Comparison of ENCODE assay signal across 14 mouse cellular contexts in genomic region chr2:180530130-180530529, GRCm38 (mm10). TPM values are rescaled to one million over a fixed set of nuclear protein-coding genes. Genes with fewer than 3 reads are reported as not detected.
DNase-seq lines count a peak whose midpoint lies in the region; ATAC-seq and TF ChIP-seq lines count a peak whose summit lies in the region.
"Had no signal": no experiment of that assay in that cellular context is flagged by ENCODE, and none has a peak within 500 bp of the region (broad histone marks: within the 10 kb centered on the region; RNA-seq: fewer than 3 reads in every experiment).

No protein-coding gene starts in this region.

- no peaks in the 10 kb centered on the region for H3K9me3 ChIP-seq in kidney, postnatal 0 days (replicated peaks; ENCODE audit: low read length)
- 0 out of 2 replicates have a peak, but pooled peaks cover 3% of the 10 kb centered on the region for H3K9me3 ChIP-seq in E14TG2a.4 (ENCODE audit: low read length)
- no peaks in the 10 kb centered on the region for H3K9me3 ChIP-seq in forebrain, embryonic 14.5 days (replicated peaks; ENCODE audit: control insufficient read depth, low read length)
- H3K9me3 ChIP-seq: embryonic facial prominence, embryonic 12.5 days; liver, embryonic 15.5 days had no signal

- H3K36me3 ChIP-seq in kidney, postnatal 0 days (ENCODE audit: insufficient read depth, low read length), result no peaks in the 10 kb centered on the region
- no peaks in the 10 kb centered on the region for H3K36me3 ChIP-seq in E14TG2a.4 (ENCODE audit: insufficient read depth, low read length)
- no peaks in the 10 kb centered on the region for H3K36me3 ChIP-seq in forebrain, embryonic 14.5 days (ENCODE audit: control insufficient read depth, insufficient read depth, low read length)
- H3K36me3 ChIP-seq: embryonic facial prominence, embryonic 12.5 days; liver, embryonic 15.5 days had no signal

- no peak overlapping the region; the same call in 1 of the 2 replicates for H3K4me2 ChIP-seq in kidney, postnatal 0 days (ENCODE audit: low read length)
- H3K4me2 ChIP-seq in forebrain, embryonic 14.5 days (ENCODE audit: low read length), result peak overlapping the region; percentile 32
- H3K4me2 ChIP-seq: embryonic facial prominence, embryonic 12.5 days; liver, embryonic 15.5 days had no signal

- H3K27me3 ChIP-seq in kidney, postnatal 0 days (ENCODE audit: insufficient read depth, low read length), result no peaks in the 10 kb centered on the region
- peaks cover 64% of the 10 kb centered on the region for H3K27me3 ChIP-seq in E14TG2a.4 (ENCODE audit: insufficient read depth, low read length)
- 0 out of 2 replicates have a peak, but pooled peaks cover 2% of the 10 kb centered on the region for H3K27me3 ChIP-seq in forebrain, embryonic 14.5 days (replicated peaks; ENCODE audit: control insufficient read depth, insufficient read depth, low read length)

- H3K4me3 ChIP-seq in kidney, postnatal 0 days (replicated peaks; ENCODE audit: low read depth, low read length), result no peak overlapping the region
- H3K4me3 ChIP-seq in E14TG2a.4 (replicated peaks; ENCODE audit: low read length), result 0 out of 2 replicates have a peak overlapping the region, but pooled peaks have one; percentile 20
- no peak overlapping the region for H3K4me3 ChIP-seq in forebrain, embryonic 14.5 days (ENCODE audit: low read depth, low read length)
- H3K4me3 ChIP-seq: embryonic facial prominence, embryonic 12.5 days; liver, embryonic 15.5 days had no signal

- H3K4me1 ChIP-seq in kidney, postnatal 0 days (replicated peaks; ENCODE audit: insufficient read depth, low read length), result peaks cover 6% of the 10 kb centered on the region; the same call in 1 of the 2 replicates
- peaks cover 19% of the 10 kb centered on the region for H3K4me1 ChIP-seq in E14TG2a.4 (replicated peaks; ENCODE audit: low read depth, low read length)
- H3K4me1 ChIP-seq in forebrain, embryonic 14.5 days (ENCODE audit: control insufficient read depth, insufficient read depth, low read length), result peaks cover 44% of the 10 kb centered on the region
- H3K4me1 ChIP-seq: embryonic facial prominence, embryonic 12.5 days; liver, embryonic 15.5 days had no signal

- no peak for TF ChIP-seq CTCF in kidney, postnatal 0 days (IDR thresholded peaks at IDR 0.05; ENCODE audit: low read depth)
- TF ChIP-seq CTCF in E14TG2a.4 (conservative IDR thresholded peaks at IDR 0.05; ENCODE audit: low read length), result no peak

- peak; percentile 13 for DNase-seq in cerebellum, adult 9-10 months
- DNase-seq in cerebellum, adult 8-10 months, result no peak
- peak; percentile 51 for DNase-seq in kidney, postnatal 0 days (ENCODE audit: low spot score)
- no peak for DNase-seq in kidney, postnatal 14 days
- peak; percentile 50 for DNase-seq in forebrain, embryonic 14.5 days (ENCODE audit: low spot score)
- DNase-seq in thymus, postnatal 0 days (ENCODE audit: low spot score), result no peak
- no peak for DNase-seq in spleen, adult 12 weeks (ENCODE audit: low spot score)
- DNase-seq: B cell, adult 2 months; gastrocnemius, postnatal 10 days; kidney, postnatal 36 days had no signal

- H3K9ac ChIP-seq in kidney, postnatal 0 days (ENCODE audit: low read depth, low read length), result no peak overlapping the region
- H3K9ac ChIP-seq in forebrain, embryonic 14.5 days (ENCODE audit: low read length), result peak overlapping the region; percentile 17; the same call in 1 of the 2 replicates
- H3K9ac ChIP-seq: embryonic facial prominence, embryonic 12.5 days; liver, embryonic 15.5 days had no signal

- H3K27ac ChIP-seq in kidney, postnatal 0 days, result no peak overlapping the region
- peak overlapping the region; percentile 78 for H3K27ac ChIP-seq in forebrain, embryonic 14.5 days (ENCODE audit: low read depth, low read length)
- H3K27ac ChIP-seq: embryonic facial prominence, embryonic 12.5 days; liver, embryonic 15.5 days had no signal

- 0 out of 2 replicates have a peak, but pooled peaks have one; percentile 38 for ATAC-seq in kidney, postnatal 0 days (replicated peaks; ENCODE audit: low FRiP score, low read depth)
- ATAC-seq in forebrain, embryonic 14.5 days, result peak; percentile 60
- ATAC-seq: Patski had no signal

- 21% methylated on average over 7 of the region's 7 CpGs for WGBS in kidney, postnatal 0 days
- WGBS in forebrain, embryonic 14.5 days, result 5% methylated on average over 7 of the region's 7 CpGs

RNA-seq across cellular contexts. Expression of gene Ntsr1, which starts 30.4 kb away (rescaled TPM):
- 4.4 and 4.9 TPM in 2 replicates for polyA plus RNA-seq in kidney, postnatal 0 days (2015; fragmentation: Nextera tagmentation; extraction: Ambion mirVana)
- polyA plus RNA-seq in forebrain, embryonic 14.5 days (2014; fragmentation: Nextera tagmentation; extraction: Ambion mirVana), result 4.4 and 6.1 TPM in 2 replicates
- polyA plus RNA-seq in thymus, postnatal 0 days (2015; fragmentation: Nextera tagmentation; extraction: Ambion mirVana), result 0.04 and 0.10 TPM in 2 replicates
- polyA plus RNA-seq: Patski had no signal

RNA-seq across cellular contexts. Expression of gene Mrgbp, which starts 51.0 kb away (rescaled TPM):
- polyA plus RNA-seq in kidney, postnatal 0 days (2015; fragmentation: Nextera tagmentation; extraction: Ambion mirVana), result 32.1 and 34.1 TPM in 2 replicates
- polyA plus RNA-seq in forebrain, embryonic 14.5 days (2014; fragmentation: Nextera tagmentation; extraction: Ambion mirVana), result 48.8 and 52.4 TPM in 2 replicates
- 44.8 and 51.1 TPM in 2 replicates for polyA plus RNA-seq in thymus, postnatal 0 days (2015; fragmentation: Nextera tagmentation; extraction: Ambion mirVana)

RNA-seq across cellular contexts. Expression of gene Ogfr, which starts 58.9 kb away (rescaled TPM):
- 52.1 and 54.5 TPM in 2 replicates for polyA plus RNA-seq in kidney, postnatal 0 days (2015; fragmentation: Nextera tagmentation; extraction: Ambion mirVana)
- polyA plus RNA-seq in forebrain, embryonic 14.5 days (2014; fragmentation: Nextera tagmentation; extraction: Ambion mirVana), result 95.6 and 100 TPM in 2 replicates
- 65.6 and 73.1 TPM in 2 replicates for polyA plus RNA-seq in thymus, postnatal 0 days (2015; fragmentation: Nextera tagmentation; extraction: Ambion mirVana)

Comparison
In these comparisons a context has a peak if more than half of its experiments do, and no peak if none do; other contexts are left out.
1. DNase-seq: peak in cerebellum, adult 9-10 months (single experiment), kidney, postnatal 0 days (single experiment) and forebrain, embryonic 14.5 days (single experiment); none in cerebellum, adult 8-10 months (single experiment), kidney, postnatal 14 days (single experiment), thymus, postnatal 0 days (single experiment) and spleen, adult 12 weeks (single experiment).